Mouse (Mus musculus) liver, postnatal 0 days (tissue): ENCODE data around the gene Pdzrn3.

Experiments
- CTCF ChIP-seq: sonication (generic); IDR thresholded peaks from 2 replicates; pipeline ENCODE4 v1.5.1; 2016; ENCODE audit warnings: antibody characterized with exemption, low read depth
- EP300 ChIP-seq: IDR thresholded peaks from 2 replicates; pipeline ENCODE4 v1.6.1; 2016; ENCODE audit warnings: antibody characterized with exemption, low read depth, mild to moderate bottlenecking

DNA sequence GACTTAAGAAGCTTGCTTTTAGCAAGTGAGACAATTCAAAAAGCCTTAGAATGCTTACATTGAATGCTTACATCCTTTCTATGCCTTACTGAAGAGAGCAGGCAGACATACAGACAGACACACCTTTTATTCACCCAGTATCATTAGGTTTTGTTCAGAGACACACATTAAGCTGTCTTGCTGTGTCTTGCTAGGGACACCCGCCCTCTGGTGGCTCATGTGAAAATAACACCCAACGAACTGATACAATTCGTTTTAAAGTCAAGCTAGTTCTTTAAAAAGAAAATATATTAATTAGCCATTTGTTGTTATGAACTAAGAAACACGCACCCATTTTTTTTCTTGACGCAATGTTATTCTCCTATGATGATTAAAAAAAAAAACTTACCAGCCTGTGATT is 180.1 kb downstream of the Pdzrn3 start:
- peak; percentile 89 for TF ChIP-seq CTCF
- no peak for TF ChIP-seq EP300
